Mouse (Mus musculus) forebrain, embryonic 16.5 days (tissue): Measurements from ENCODE around the gene Dgke. TPM values are rescaled to one million over a fixed set of nuclear protein-coding genes. Genes with fewer than 3 reads are reported as not detected.

Experiments used
- ATAC-seq: fragments of 200-750 bp; cut with Nextera tagmentation; 2 replicates; pipeline ENCODE4 v1.8.0; 2017; ENCODE audit warnings: mild to moderate bottlenecking, moderate library complexity
- H3K27ac ChIP-seq: fragments of 300-500 bp; sonication (generic); 2 replicates; pipeline ENCODE4 v1.5.1; 2014; ENCODE audit warnings: low read length, control low read depth
- H3K27me3 ChIP-seq: fragments of 300-500 bp; sonication (generic); replicated peaks from 2 replicates; pipeline ENCODE4 v1.6.1; 2014; ENCODE audit warnings: low read length; ENCODE audit not compliant: control insufficient read depth, insufficient read depth
- H3K36me3 ChIP-seq: fragments of 300-500 bp; sonication (generic); 2 replicates; pipeline ENCODE4 v1.6.1; 2014; ENCODE audit not compliant: control insufficient read depth, insufficient read depth
- H3K4me1 ChIP-seq: fragments of 300-500 bp; sonication (generic); replicated peaks from 2 replicates; pipeline ENCODE4 v1.6.1; 2014; ENCODE audit warnings: low read length; ENCODE audit not compliant: control insufficient read depth, insufficient read depth
- H3K4me2 ChIP-seq: fragments of 300-500 bp; sonication (generic); 2 replicates; pipeline ENCODE4 v1.6.1; 2014; ENCODE audit warnings: mild to moderate bottlenecking, low read length, control low read depth
- H3K4me3 ChIP-seq: fragments of 300-500 bp; sonication (generic); replicated peaks from 2 replicates; pipeline ENCODE4 v1.5.1; 2014; ENCODE audit warnings: mild to moderate bottlenecking, low read length, control low read depth
- H3K9ac ChIP-seq: fragments of 300-500 bp; sonication (generic); replicated peaks from 2 replicates; pipeline ENCODE4 v1.6.1; 2014; ENCODE audit warnings: low read depth, low read length, control low read depth
- H3K9me3 ChIP-seq: fragments of 300-500 bp; sonication (generic); 2 replicates; pipeline ENCODE4 v1.6.1; 2016; ENCODE audit warnings: low read length; ENCODE audit not compliant: control insufficient read depth
- WGBS: fragments of 180-500 bp; shearing (Covaris S2); extraction: QIAGEN DNeasy Blood & Tissue Kit; methylation state at CpG from one replicate; pipeline ENCODE4 v1.1.7; 2014; 5-methylcytosine and 5-hydroxymethylcytosine counted together
- polyA plus RNA-seq: library from polyadenylated mRNA; unstranded; fragments of >200 nt; fragmentation: Nextera tagmentation; extraction: Ambion mirVana; gene quantifications from 2 replicates; pipeline ENCODE4 v1.2.1, GENCODE M21; 2015

Gene Dgke
- polyA plus RNA-seq, 1 experiment from 2014 or later = 17.1 TPM

DNA sequence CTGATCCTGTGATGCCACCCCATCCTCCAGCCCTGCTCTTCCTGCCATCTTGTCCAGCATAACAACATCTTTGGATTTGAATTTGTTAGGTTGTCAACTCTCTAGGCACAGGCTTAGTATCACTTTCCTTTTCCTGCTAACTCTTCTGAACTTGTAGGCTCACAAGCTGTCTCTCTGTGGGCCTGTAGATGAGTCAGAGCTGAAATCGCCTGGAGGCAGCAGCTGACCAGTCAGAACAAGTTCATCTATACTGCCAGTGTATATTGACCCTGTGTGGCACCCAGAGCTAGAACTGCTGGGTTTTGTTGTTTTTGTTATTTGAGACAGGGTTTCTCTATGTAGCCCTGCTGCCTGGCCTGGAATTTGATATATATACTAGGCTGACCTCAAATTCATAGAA is 35.5 kb downstream of the Dgke start:
- whole genome bisulfite sequencing = 83% methylated on average over 1 of the region's 1 CpGs
- no peak for ATAC-seq

DNA sequence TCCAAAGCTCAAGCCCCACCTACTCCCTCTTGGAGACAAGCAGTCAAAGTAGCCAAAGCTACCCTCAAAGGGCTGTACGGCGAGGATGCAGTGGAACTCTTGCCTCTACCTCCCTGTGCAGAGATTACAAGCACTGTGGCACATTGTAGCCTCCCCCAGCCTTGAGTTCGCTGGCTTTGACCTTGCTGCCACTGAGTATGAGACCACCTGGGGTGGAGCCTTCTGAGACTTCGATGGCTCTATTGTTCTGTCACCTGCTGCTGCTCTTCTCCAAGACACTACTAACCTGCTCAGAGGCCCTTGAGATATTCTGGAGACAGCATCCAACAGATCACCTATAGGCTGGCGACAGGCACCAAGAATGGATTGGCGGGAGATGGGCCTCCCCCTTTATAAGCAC is 36.1 kb downstream of the Dgke start:
- Histone ChIP-seq H3K27me3 (no peaks in the 10 kb centered on the region), H3K4me2 (no peak overlapping the region), H3K36me3 (0 out of 2 replicates have a peak, but pooled peaks cover 2% of the 10 kb centered on the region), H3K27ac (no peak overlapping the region), H3K9ac (no peak overlapping the region), H3K9me3 (no peaks in the 10 kb centered on the region), H3K4me1 (no peaks in the 10 kb centered on the region), H3K4me3 (no peak overlapping the region)
- ATAC-seq = no peak
- 76% methylated on average over 6 of the region's 6 CpGs for WGBS

More for the DNA sequence above, 35.5 kb downstream of the Dgke start:
- Histone ChIP-seq H3K4me2 (no peak overlapping the region), H3K9me3 (no peaks in the 10 kb centered on the region), H3K4me3 (no peak overlapping the region), H3K4me1 (no peaks in the 10 kb centered on the region), H3K9ac (no peak overlapping the region), H3K27me3 (no peaks in the 10 kb centered on the region), H3K27ac (no peak overlapping the region), H3K36me3 (0 out of 2 replicates have a peak, but pooled peaks cover 2% of the 10 kb centered on the region)

DNA sequence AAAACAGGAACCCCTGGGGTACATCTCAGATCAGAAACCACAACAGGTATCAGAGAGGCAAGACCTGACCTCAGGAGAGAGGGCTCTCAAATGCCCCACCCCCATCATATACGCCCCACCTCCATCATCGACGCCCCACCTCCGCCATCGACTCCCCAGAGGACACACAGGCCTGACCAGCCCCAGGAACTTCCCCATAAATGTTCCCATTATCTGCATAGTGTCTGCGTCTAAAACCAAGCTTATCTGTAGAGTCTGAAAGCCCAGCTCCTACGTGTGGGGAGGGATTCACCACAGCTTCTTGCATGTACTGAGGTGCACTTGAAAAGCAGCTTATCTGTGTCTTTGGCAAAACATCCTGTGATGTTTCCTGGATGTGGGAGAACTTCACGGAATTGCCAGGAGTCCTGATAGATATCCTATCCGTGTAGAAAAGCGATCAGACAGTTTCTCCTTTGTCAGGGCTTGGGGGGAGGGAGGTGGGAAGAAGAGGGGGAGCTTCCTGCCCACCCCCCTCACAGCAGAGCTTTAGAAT is 37.7 kb downstream of the Dgke start:
- WGBS = 66% methylated on average over 10 of the region's 10 CpGs
- H3K27ac ChIP-seq = no peak overlapping the region
- no peaks in the 10 kb centered on the region for H3K27me3 ChIP-seq
- no peak for ATAC-seq
- H3K9ac ChIP-seq = no peak overlapping the region
- no peaks in the 10 kb centered on the region for H3K9me3 ChIP-seq
- H3K36me3 ChIP-seq = 0 out of 2 replicates have a peak, but pooled peaks cover 2% of the 10 kb centered on the region
- no peak overlapping the region for H3K4me2 ChIP-seq
- H3K4me3 ChIP-seq = no peak overlapping the region
- H3K4me1 ChIP-seq = no peaks in the 10 kb centered on the region

DNA sequence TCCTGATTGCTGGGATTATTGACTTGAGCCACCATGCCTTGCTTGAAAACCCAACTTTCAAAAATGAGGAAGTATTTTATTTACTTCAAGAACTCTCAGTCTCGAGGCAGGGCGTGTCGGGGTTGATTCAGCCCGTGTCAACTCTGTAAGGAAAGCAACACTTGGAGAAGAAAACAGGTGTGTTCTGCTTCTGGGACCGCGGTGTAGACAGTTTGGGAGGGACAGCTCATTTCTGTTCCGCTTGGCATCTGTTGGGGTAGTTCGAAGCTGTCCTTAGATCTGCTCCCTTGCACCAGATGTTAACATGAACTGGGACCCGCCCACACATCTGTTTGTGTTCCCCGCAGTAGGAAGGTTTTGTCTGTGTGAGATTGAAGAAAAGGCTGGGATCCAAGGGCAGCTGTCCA is 38.7 kb downstream of the Dgke start:
- H3K4me1 ChIP-seq = no peaks in the 10 kb centered on the region
- no peaks in the 10 kb centered on the region for H3K9me3 ChIP-seq
- no peaks in the 10 kb centered on the region for H3K27me3 ChIP-seq
- no peaks in the 10 kb centered on the region for H3K36me3 ChIP-seq
- no peak overlapping the region for H3K27ac ChIP-seq
- no peak overlapping the region for H3K9ac ChIP-seq
- no peak for ATAC-seq
- 90% methylated on average over 10 of the region's 10 CpGs for WGBS
- H3K4me2 ChIP-seq = no peak overlapping the region
- H3K4me3 ChIP-seq = no peak overlapping the region

DNA sequence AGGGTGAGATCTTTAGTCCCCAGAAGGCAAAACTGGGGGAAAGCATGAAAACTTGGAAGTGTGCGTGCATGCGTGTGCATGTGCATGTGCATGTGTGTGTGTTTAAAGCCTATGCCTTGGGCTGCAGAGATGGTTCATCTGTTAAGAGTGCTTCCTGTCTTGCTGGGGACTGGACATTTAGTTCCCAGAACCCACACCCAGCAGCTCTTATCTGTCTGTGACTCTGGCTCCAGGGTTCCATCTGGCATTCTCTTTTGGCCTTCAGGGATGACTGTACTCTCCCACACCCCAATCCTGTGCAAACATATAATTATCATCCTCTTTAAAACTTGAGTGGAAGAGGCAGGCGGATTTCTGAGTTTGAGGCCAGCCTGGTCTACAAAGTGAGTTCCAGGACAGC is 40.5 kb downstream of the Dgke start:
- H3K4me3 ChIP-seq = no peak overlapping the region
- H3K36me3 ChIP-seq = no peaks in the 10 kb centered on the region
- no peak overlapping the region for H3K4me2 ChIP-seq
- no peak for ATAC-seq
- H3K9ac ChIP-seq = no peak overlapping the region
- H3K27ac ChIP-seq = no peak overlapping the region
- H3K9me3 ChIP-seq = no peaks in the 10 kb centered on the region
- 99% methylated on average over 3 of the region's 3 CpGs for WGBS
- no peaks in the 10 kb centered on the region for H3K4me1 ChIP-seq
- H3K27me3 ChIP-seq = no peaks in the 10 kb centered on the region

DNA sequence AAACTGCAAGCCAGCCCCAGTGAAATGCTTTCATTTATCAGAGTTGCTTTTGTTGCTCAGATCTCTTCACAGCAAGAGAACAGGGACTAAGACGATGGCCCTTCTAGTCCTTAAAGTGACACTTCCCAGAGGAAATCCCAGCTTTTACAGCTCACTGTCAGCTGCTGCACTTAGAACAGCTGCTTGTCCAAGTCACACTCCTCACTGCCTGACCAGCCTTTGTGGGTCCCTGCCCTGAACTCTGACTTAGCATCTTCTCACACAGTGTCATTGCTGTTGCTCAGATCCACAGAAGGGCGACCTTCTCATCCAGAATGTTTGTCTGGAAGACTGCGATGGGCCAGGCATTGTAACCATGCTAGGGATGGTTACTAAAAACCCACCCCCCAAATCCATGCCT is 41.0 kb downstream of the Dgke start:
- Histone ChIP-seq H3K4me2 (no peak overlapping the region), H3K9me3 (no peaks in the 10 kb centered on the region), H3K36me3 (no peaks in the 10 kb centered on the region), H3K27me3 (no peaks in the 10 kb centered on the region), H3K4me1 (no peaks in the 10 kb centered on the region), H3K4me3 (no peak overlapping the region), H3K9ac (no peak overlapping the region), H3K27ac (no peak overlapping the region)
- ATAC-seq = no peak
- 75% methylated on average over 3 of the region's 3 CpGs for WGBS

DNA sequence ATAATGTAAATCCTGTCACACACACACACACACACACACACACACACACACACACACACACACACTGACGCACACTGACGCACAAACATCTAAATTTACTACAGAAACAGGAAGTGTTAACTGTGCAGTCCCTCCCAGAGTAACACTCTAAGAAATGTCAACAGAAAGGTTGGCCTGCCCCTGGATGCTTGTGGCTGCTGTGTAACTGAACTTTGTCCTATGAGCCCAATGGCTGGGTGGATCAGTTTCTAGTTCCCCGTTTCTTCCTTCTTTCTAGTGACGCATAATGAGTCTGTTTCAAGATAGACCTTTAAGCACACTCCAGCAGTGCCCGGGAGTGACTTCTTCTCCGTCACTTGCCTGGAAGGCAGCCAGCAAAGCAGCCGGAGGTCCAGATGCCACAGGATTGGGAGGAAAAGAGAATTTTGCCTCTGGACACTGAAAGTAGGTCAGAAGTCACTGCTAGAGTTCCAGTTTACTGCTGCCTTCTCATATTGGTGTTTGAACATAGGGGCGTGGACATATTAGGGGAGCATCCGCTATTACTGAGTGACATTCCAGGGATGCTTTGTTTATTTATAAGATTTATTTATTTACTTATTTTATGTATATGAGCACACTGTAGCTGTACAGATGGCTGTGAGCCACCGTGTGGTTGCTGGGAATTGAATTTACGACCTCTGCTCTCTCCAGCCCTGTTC is 42.3 kb downstream of the Dgke start:
- WGBS = 62% methylated on average over 11 of the region's 11 CpGs
- H3K27ac ChIP-seq = no peak overlapping the region
- H3K4me2 ChIP-seq = no peak overlapping the region
- no peak for ATAC-seq
- no peaks in the 10 kb centered on the region for H3K27me3 ChIP-seq
- H3K4me3 ChIP-seq = no peak overlapping the region
- H3K9ac ChIP-seq = no peak overlapping the region
- H3K36me3 ChIP-seq = no peaks in the 10 kb centered on the region
- H3K4me1 ChIP-seq = no peaks in the 10 kb centered on the region
- H3K9me3 ChIP-seq = no peaks in the 10 kb centered on the region

DNA sequence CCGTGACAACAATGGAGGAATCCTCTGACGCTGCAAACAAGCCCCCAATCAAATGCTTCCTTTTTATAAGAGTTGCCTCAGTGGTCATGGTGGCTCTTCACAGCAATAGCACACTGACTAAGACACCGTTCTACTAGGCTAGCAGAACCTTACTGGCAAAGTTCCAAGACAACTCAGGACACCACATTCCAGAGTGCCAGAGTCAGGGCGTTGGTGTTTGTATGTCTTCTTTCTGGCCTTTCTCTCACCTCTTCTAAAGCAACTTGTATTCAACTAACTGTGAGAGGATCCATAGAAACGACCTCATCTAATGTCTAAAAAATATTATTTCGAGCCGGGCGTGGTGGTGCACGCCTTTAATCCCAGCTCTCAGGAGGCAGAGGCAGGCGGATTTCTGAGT is 43.2 kb downstream of the Dgke start:
- Histone ChIP-seq H3K36me3 (no peaks in the 10 kb centered on the region), H3K9ac (no peak overlapping the region), H3K4me2 (no peak overlapping the region), H3K27me3 (no peaks in the 10 kb centered on the region), H3K27ac (no peak overlapping the region), H3K4me1 (no peaks in the 10 kb centered on the region), H3K9me3 (no peaks in the 10 kb centered on the region), H3K4me3 (no peak overlapping the region)
- no peak for ATAC-seq
- WGBS = 70% methylated on average over 10 of the region's 10 CpGs

DNA sequence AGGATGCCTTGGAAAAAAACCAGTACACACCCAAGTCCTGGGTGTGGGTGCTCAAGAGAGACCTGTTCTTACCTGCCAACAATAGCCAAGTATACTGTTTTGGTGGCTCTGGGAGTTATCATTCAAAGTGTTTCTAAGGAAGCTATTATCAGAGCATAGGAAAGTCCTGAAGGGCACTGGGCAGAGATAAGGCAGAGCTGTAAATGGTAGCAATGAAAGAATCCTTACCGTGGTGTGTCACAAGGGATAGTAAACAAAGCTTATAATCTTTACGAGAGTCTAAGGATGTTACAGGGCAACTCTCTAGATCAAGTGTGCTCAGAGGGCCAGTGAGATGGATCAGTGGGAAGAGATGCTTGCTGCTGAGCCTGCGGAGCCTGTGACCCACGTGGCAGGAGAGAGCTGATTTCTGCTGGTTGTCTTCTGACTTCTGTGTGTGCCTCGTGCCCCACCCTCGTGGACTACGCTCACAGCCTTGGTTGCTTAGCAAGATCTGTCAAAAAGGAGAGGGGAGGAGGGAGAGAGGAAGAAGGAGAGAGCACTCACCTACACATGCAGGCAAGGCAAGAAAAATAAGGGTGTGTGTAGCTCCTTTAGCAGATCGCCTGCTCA is 44.4 kb downstream of the Dgke start:
- Histone ChIP-seq H3K27ac (no peak overlapping the region), H3K4me2 (no peak overlapping the region), H3K9me3 (no peaks in the 10 kb centered on the region), H3K4me1 (no peaks in the 10 kb centered on the region), H3K4me3 (no peak overlapping the region), H3K27me3 (no peaks in the 10 kb centered on the region), H3K36me3 (no peaks in the 10 kb centered on the region), H3K9ac (no peak overlapping the region)
- 73% methylated on average over 8 of the region's 8 CpGs for WGBS
- ATAC-seq = no peak
